Mouse (Mus musculus): Measurements from ENCODE around the gene Ubqlnl.
A peak's percentile ranks its signal among the peaks of the same experiment; 100 is the strongest.

Gene Ubqlnl

GRCm38 (mm10) chr7:104150456-104150855 lies at the start of gene Ubqlnl:
Gene Ubqlnl (minus strand): TSS chr7:104150556.
- no peak for DNase-seq

- DNase-seq = peak; percentile 2
These were observed 49.5 kb upstream of the Ubqlnl start for GRCm38 (mm10) chr7:104199822-104200221.

GRCm38 (mm10) chr7:104195885-104196284 lies 45.5 kb upstream of the Ubqlnl start, which contains the start of gene Olfr649:
Gene Olfr649 (minus strand): TSS chr7:104195985.
- no peak for DNase-seq

GRCm38 (mm10) chr7:104191275-104191674 lies 40.9 kb upstream of the Ubqlnl start:
- no peak for DNase-seq

DNA sequence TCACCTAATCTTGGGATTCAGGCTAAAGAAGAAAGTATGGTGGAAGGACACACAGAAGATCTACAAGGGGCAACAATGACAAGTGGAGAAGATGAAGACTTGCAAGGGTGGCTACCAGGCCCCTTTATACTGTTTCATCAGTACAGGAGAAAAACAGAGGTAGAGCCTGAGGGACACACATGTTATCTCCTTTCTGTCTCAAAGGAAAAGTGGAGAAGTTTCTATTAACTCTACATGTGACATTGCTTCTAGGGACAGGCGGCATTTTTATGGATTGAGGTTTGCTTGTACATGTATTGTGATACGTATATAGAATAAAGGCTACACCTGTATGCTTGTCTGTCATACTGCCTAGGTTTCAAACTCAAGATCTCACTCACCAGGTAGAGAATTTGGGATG lies 32.9 kb upstream of the Ubqlnl start, which contains the start of gene Olfr648:
Olfr648 (minus strand) TSS at position 101 of the 400 bp plus-strand sequence.
- no peak for DNase-seq

DNA sequence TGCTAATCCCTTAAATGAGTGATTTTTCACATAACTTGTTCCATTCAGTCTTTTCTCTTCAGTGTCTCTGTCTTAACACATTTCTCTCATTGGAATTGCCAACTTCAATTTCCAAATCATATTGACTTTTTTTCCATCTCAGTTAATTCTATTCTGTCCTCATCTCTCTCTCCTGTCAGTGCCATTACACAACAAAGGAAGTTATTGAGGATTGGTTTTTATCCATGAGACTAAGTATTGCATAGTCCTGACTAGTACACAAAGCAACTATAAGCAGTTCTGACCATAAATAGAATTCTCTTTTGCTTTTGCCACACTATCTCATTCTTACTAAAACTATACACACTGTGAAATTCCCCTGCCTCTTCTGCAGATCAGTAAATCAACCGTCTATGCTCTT lies 28.7 kb upstream of the Ubqlnl start:
- DNase-seq = no peak

DNA sequence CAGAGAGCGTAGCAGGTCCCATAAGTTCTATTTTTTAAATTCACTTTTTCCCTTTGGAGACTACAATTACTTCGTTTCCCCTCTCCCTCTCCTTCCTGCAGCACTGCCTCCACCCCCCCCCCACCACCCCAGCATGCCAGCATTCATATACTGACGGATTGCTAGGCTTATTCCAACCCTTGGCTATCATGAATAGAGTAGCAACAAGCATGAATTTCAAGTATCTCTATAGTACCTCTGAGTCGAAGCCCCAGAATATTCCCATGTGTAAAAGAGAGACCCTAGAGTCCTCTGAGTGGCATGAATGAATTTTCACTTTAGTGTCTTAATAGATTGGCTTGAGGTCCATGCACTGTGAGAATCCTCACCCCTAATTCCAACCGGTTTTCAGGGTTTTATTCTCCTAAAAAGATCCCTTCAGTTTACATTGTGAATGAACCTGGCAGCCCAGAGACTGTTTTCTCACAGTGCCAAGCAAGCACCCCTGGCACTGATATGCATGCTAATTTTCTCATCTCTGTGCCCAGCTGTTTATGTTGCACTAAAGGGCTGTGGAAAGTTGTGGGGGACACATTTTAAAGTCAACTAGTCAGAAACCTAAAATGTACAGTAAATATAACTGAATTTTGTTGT lies 28.2 kb upstream of the Ubqlnl start:
- no peak for DNase-seq

- DNase-seq = no peak
These were observed 24.7 kb upstream of the Ubqlnl start for GRCm38 (mm10) chr7:104175085-104175484.

- no peak for DNase-seq
These were observed 19.4 kb upstream of the Ubqlnl start for GRCm38 (mm10) chr7:104169634-104170204.

GRCm38 (mm10) chr7:104167105-104167504 lies 16.7 kb upstream of the Ubqlnl start:
- no peak for DNase-seq

DNA sequence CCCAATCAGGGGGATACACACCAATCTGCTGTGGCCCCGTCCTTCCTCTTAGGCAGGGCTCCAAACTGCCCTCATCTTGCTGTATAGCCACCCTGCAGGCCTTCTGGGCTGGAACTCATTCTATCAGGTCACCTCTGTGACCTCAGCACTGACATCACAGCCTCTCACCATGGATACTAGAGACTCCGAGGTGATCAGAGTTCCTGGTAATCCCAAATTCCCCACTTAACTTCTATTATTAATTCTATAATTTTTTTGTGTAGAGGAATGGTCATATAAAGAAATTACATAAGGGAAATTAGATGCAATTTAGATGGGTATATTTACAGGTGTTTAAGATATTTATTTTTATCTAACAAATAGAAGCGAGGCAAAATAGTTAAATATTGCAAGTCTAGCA lies 7.2 kb downstream of the Ubqlnl start, which contains the start of gene Ubqln3:
Ubqln3 (minus strand) TSS at position 101 of the 400 bp plus-strand sequence.
- DNase-seq = no peak

GRCm38 (mm10) chr7:104137305-104137704 lies 13.1 kb downstream of the Ubqlnl start, which contains the start of gene Olfr643:
Gene Olfr643 (minus strand): TSS chr7:104137405.
- DNase-seq = no peak

- DNase-seq = no peak
These were observed 20.6 kb downstream of the Ubqlnl start, which contains the start of gene Ubqln5 for GRCm38 (mm10) chr7:104129726-104130125. Gene Ubqln5 (minus strand): TSS chr7:104129826.

DNA sequence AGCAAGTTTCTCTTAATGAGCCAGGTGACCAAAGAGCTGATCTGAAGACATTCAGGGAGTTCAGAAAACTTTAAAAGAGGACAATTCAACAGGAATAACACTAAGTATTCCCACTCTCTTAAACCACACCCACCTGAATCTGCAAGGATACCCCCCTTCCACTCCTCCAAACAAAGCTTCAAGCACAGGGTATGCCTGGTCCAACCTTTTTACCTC lies 45.7 kb downstream of the Ubqlnl start, which contains the start of gene Olfr646:
Olfr646 (plus strand) TSS at position 117 of the 216 bp plus-strand sequence.
- DNase-seq = no peak

DNA sequence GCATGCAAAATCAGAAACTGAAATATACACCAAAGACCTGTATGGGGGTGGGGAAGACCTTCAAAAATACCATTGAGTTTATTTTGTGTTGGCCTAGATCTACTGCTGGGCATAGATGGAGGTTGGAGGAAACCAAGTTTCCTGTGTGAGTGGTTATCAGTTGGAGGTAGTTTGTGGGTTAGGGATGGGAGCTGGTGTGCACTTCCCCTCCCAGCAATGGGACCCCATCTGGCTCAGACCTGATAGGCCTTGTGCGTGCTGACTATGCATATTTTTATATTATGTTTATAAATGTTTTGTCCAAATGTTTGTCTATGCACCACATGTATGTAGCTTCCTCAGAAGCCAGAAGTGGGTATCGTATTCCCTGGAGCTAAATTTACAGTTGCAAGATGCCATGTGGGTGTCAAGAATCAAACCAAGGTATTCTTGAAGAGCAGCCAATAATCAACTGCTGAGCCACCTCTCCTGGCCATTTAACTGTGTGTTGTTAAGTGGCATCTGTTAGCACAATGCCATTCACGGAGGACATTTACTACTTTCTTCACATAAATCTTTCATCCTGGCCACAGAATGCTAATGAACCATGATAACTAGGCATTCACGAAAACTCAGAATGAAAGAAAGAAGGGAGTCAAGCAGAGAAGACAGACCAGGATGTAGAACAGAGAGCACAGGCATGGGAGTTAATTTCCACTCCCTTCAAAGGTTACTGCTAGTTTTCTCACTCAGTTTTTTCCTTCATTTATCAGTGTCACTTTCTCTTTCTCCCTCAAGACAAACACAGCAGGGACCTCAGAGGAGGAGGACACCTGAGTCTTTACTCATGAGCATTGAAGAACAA lies 46.2 kb downstream of the Ubqlnl start:
- DNase-seq = no peak
